Mouse (Mus musculus): ENCODE data around the gene Spata9.
"Not testable (repeated sequence)": the region's sequence is repeated elsewhere in the genome, so short reads cannot be mapped to it uniquely, and the experiment has no call there.

Gene Spata9

DNA sequence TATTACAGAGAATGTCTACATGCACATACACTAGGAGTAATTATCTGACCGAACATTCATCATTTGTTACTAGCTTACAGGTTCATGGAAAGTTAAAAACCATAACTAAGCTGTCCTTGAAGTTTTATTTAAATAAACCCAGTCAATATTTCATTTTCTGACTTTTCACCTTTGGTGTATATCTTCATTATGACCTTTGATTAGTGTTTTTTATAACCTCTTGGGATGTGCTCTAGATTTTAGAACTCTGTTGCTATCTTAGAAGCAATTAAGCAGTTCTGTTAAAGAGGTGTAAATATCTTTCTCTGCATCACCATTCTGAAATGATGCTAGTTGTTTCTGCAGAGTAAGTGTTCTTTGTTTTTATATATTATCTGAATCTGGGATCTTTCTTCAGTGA lies at the start of gene Spata9:
Spata9 (plus strand) TSS at position 301 of the 400 bp plus-strand sequence.
- DNase-seq, result no peak

DNA sequence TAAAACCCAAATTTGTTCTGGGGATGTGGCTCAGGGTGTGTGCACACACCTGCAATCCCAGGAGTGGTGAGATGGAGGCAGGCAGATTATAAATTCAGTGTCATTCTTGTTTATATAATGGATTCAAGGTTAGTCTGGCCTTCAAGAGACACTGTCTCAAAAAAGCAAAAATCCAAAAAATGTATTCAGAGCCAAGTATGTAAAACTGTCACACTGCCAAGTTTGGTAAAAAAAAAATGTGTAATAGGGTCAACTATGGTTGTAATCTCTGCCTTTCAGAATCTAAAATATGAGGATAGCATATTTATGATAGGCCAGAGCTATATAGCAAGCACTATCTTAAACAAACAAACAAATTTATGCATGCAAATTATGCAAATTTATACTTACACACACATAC lies 39.0 kb upstream of the Spata9 start:
- no peak for DNase-seq

DNA sequence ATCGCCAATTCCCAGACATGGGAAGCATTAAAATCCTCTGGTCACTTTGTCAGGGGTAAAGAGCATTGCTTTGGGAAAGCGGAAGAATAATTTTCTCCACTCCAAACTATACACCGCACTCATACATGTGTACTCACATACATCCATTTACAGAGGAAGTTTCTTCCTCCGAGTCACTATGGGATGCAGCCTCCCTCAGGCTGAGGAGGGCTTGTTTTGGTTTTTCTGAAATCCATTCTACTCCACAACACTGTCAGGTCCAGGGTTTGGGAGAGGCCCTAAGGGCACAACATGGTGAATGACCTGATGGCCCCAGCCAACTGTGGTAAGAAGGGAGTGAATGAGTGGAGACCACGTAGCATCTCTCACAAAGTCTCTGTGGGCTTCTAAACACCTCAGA lies 37.9 kb upstream of the Spata9 start:
- not testable (repeated sequence) for DNase-seq

DNA sequence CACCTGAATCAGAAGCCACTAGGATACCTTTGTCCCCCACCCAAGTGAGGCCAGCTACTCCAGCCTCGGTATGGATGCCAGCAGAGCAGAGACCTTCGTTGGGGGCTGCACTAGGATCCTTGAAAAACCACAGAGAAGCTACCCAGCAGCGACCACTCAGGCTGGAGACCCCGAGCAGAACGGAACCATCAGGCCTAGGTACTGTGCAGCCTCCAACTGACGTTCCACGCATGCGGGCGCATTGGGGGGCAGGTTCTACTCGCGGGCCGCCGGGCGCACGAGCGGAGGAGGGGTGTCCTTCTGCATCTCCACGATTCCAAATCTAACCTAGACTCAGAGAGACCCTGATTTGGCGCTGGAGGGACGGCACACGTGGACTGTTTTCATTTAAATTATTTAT lies 36.9 kb upstream of the Spata9 start:
- no peak for DNase-seq

DNA sequence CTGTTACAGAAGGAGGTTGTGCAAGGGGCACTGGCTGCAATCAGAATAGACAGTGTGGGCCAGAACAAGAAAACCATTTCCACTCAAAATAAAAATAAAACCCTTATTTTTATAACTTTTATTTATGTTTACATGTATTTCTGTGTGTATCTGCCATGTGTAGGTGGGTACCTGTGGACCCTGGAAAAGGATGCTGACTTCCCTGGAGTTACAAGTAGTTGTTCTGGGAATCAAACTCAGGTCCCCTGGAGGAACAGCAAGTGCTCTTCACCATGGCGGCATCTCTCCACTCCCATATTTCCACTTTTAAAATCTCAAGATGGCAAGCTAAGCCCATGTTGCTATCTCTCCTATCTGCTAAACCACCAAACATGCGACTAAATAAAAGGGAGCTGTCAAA lies 36.3 kb upstream of the Spata9 start:
- DNase-seq, result no peak

DNA sequence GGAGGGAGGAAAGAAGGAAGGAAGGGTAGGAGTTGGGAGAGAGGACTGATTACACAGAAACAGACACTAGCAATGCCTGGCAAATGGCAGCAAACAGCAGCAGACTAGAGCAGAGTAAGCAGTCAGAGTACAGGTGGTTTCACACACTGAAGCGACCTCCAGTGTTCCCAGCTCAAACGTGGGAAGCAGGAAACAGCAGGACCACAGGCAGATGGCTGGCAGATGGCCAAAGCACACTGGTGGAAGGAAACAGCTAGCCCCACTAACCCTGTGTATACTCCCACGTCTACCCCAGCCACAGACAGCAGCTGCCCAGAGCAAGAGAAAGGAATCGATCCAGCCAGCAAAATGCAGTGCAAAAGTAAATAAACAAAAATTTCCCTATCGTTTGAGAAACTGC lies 35.9 kb upstream of the Spata9 start:
- no peak for DNase-seq

DNA sequence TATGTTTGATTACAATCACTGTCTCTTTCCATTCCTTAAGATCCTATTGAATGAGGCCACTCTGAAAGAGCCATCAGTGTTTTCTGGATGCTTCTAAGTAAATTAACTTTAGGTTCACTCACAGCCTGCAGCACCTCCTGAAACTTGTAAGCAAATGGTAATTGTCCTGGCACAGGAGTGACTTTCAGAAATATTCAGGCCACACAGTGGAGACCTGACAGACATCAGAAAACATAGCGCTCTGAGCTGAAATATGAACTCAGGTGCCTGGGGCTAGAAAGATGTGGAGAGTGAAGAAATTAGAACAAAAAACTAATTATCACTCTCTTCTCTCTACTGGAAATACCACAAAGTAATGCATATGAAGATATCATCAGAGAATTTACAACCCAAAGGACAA lies 33.7 kb upstream of the Spata9 start:
- DNase-seq, result no peak

DNA sequence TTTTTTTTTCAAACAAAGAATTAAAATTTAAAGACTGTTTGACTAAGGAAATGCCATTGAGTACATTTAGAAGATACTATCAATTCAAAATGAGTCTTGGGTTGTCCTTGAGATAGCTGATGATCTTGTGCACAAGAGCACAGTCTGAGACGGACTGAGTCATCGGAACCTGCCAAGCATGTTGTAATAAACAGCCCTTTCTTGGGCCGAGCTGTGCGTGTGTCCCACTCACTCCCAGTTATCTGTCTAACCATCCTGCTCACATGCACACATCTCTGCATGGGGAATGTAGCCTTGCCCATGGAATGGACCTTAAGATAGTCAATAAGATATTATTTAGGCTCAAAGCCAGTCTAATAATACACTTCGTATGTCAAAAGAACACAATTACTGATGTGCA lies 28.1 kb upstream of the Spata9 start:
- no peak for DNase-seq

DNA sequence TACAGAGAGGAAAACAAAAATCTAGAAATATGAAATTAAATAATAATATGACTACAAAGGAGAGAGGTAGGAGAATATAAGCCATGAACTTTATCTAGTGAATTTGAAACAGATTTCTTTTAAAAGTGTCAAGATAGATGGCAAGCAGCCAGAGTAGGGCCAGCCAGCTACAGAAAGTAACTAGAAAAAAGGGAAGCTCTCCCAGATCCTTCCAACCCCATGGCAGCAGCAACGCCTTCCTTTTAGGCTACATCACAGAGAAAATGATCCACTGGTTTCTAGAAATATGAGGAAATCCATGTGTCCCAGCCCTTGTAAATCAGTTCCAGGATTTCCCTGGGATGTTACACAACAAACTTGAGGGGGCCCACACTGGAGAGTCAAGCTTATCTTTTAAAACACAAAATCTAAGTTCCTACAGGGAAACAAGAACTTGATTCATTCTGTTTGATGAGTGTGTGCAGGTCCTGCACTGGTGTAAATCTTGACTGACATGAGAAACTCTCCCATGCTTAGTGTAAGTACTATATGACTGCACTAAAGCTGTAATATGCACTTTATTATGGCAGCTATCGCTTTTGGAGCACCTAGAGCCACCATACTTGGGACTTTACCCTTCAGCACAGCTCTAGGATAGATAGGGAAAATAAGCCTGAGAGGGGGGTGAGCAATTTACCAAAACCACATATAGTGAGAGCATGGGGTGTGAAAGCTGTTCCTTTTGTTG lies 26.0 kb upstream of the Spata9 start:
- no peak for DNase-seq

DNA sequence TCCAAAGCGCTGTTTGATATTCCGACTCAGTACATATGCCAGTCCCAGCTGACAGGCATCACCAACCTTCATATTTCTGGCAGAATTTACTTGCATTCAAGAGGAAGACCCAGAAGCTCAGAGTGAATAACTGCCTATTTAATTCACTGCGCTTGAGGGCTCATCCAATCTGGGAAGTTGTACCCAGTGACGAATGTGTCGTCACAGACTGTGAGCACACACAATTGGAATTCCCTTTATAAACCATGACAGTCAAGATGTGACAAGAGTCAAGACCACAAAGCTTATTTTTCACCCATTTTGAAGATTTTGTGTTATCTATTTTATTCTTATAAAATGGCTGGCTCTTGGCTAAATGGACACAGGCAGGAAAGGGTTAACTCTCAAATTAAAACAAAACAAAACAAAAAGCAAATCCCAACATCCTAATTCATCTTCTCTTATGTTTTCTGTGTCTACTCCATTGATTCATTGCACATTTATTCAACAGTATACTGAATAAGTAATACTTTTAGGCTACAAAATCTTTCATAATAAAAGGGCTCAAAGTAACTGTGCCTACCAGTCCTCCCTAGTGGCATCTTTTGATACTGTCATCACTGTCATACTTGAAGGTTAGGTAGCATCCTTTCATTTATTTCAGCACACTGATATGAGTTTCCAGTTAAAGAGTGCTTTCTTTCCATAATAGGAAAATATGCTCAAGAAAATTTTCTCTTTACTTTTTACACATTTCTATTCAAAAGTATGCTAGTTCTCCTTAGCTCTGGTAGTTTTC lies 25.2 kb upstream of the Spata9 start:
- DNase-seq, result no peak

DNA sequence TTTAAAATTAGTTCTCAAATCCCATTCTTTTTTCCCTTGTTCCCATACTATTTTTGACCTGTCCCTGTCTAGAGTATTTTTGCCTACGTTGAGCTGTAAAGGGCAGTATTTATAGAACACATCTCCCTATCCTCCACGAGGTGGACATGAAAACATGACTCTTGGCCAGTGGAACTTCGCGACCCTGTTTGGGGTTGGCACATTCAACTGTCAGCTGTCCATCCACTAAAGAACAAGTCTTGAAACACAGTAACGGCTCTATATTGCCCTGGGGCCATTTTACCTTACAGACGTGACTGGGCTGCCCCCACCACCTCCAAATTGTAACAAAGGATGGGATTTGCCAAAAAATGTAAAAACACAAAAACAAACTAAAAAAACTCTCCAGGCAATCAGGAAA lies 24.2 kb upstream of the Spata9 start:
- DNase-seq, result no peak

DNA sequence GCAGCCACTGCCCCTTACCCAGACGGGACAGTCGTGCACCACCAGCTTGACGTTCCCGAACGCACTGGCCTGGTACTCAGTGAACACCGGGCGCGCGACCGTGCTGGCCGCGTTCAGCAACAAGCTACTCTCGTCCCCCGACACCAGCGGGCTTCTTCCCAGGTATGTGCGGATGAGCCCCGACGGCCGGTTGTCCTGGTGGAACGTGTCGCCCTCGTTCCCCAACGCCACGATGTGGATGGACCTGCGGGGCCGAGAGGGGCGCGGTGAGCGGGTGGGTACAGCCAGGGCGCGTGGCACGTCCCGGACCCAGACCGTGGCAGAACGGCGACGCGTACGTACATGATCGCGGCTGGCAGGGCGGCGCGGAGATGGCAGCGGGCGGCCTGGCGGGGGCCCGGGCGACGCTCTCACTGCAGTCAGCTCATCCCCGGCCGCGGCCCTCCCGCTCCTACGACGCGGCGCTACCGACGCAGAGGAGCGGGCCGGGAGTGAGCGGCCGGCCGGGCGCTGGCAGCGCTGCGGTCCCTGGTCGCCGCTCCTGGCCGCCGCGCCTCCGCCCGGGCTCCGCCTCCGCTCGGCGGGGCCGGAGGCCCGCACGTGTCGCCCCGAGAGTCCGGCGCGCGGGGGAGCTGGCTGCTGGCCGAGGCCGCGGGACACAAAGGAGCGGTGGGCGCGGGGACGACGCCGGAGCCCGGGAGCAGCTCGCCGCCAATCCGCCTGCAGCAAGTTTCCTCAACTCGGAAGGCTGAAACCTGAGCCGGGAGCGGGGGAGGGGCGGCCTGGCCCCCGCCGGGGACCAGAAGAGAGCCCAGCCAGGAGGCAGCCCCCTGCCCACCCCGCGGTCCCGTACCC lies 23.5 kb upstream of the Spata9 start, which contains the start of gene Rhobtb3:
Rhobtb3 (minus strand) TSS at position 737 of the 855 bp plus-strand sequence.
- peak; percentile 66 for DNase-seq

DNA sequence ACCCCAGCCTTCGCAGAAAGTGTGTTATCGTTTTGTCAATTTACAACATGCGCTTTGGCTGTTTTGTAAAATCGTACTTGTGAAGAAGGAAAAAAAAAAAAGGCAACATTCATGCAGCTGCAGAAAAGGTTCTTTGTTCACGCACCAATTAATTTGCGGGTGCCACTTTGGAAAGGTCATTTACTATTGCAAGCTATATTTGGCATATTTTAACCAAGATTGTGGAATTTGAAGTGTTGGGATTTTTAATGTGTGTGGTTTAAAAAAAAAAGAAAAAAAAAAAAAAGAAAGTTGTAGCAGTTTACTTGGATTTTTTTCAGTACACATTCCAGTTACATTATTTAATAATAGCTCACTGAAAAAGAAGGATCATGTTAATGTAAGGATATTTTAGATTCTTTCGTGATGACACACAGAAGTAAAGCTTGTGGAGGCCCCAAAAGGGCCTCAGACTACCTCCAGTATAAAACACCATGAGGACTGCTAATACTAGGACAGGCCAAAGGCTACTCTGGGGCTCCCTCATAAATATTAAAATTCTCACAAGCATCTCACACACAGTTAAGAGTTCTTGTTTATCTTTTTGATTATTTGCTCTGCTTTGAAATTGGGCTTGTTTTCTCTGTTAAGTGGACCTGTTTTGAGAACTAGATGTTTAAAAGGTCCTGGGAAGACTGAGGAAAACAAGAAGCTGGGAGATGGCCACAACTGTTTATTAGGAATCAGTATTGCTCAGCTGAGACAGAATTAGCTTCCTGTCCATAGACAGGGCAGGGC lies 22.7 kb upstream of the Spata9 start:
- DNase-seq, result no peak

DNA sequence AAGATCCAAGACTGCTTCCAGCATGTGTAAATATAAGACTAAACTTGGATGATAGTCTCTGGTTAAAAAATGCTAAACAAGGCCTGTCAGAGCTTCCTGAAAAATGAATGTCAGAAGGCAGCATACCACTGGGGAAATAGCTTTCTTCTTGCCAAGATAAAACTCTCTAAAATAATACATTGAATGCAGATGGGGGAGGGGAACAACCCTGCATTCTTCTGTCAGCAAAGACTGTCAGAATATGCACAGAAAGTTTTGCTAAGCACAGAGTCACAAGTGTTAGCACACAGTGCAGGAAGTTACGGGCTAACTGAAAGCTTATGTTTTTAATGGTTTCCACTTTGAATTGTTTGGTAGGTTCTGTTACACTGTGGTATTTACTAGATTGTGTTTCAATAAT lies 16.7 kb upstream of the Spata9 start:
- no peak for DNase-seq

DNA sequence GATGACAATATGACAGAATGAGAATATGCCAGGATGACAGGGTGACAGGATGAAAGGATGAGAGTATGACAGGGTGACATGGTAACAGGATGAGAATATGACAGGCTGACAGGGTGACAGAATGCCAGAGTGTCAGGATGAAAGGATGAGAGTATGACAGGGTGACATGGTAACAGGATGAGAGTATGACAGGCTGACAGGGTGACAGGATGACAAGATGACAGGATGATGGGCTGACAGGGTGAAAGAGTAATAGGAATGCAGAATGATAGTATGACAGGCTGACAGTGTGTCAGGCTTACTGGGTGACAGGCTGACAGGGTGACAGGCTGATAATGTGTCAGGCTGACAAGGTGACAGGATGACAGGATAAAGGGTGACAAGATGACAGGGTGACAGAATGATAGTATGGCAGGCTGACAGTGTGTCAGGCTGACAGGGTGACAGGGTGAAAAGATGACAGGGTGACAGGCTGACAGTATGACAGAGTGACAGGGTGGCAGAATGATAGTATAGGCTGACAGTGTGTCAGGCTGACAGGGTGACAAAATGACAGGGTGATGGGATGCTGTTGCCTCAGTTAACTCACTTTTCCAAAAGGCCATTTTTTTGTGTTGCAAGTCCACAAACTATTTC lies 11.5 kb upstream of the Spata9 start:
- DNase-seq, result no peak

DNA sequence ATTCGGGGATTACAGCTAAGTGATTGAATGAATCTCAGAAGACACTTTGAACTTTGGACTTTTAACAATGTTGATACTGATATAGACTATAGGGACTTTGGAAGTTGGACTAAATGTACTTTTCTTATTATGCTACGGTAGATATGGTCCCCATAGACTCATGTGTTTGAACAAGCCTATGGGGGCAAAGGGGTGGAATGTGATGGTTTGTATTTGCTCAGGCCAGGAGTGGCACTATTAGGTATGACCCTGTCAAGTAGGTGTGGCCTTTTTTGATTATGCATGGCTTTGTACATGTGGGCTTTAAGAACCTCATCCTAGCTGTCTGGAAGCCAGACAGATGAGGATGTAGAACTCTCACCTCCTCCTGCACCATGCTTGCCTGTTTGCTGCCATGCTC lies 7.5 kb downstream of the Spata9 start:
- no peak for DNase-seq

DNA sequence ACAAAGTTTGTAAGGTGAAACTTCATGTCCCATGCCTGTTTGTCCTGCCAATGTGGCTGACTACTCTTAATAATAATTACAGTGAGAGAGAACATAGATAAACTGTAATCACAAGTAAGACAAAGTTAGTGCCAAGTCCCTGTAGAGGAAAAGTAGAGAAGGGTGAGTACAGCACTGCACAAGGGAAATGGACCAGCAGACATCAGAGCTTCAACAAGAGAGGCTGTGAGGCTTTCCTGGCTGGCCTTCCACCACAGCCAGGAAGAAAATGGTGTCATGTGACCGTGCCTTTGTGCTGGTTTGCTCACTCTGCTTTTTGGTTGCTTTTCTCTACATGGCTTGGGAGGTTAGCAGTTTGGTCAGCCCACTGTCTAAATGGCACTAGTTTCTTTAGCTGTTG lies 8.7 kb downstream of the Spata9 start:
- DNase-seq, result no peak

DNA sequence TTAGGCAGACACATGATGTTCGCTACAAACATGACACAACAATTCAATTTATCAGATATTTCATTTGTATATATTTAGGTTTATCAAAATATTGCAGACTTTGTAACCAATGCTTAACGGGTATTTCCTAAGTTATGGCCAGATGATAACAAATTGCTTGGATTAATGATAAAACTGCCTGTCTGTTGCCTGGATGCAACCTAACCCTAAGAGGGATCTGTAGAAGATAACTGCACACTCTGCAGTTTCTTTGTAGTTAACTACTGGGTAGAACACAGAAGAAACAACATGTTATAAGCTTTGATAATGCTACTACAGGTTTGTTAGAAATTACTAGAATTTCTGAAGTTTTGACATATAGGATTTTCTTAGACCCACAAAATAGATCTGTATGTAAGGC lies 9.3 kb downstream of the Spata9 start:
- no peak for DNase-seq

DNA sequence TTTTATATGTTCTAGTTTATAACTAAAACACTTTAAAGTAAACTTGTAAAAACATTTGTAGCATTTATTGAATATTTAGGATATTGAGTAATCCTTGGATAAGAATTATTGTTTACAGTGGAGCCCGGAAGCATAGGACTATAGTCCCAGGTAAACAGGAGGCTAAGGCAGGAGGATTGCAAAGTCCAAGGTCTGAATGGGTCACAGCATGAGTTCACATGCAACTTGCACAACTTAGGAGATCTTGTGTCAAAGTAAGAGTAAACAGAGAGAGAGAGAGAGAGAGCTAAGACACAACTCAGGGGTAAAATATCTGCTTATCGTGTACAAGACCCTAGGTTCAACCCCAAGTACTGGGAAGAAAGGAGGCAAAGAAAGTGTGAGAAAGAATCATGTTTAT lies 9.7 kb downstream of the Spata9 start:
- no peak for DNase-seq

DNA sequence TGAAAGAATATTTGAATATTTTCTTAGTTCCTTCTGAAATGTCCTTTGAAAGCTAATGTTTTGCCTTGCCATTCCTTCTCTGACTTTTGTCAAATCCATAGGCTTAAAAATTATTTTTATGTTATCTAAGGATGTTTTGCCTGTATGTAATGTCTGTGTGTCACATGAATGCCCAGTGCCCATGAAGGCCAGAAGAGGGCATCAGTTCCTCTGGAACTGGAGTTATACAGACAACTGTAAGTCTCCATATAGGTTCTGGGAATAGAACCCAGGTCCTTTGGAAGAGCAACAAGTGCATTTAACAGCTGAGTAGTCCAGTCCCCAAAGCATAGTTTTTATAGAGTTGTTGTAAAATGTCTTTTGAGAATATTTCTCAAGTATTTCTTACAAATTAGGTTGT lies 15.0 kb downstream of the Spata9 start:
- DNase-seq, result no peak

DNA sequence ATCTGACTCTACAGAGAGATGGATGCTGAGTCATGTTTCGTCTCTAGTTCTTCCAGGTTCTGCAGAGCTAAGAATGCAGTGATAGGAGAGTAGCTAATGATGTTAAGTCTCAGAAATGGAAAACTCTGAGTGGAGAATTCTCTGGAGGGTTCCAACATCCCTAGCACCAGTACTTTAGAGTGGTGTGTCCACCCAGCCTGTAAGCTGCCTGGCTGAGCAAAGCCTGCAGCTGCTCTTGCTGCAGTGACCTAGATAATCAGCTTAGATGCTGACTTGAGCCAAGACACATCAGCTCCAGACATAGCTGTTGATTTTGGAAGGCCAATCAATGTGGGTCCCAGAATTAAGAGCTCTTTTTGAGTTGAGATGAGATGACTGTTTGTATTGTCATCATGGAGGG lies 21.1 kb downstream of the Spata9 start:
- no peak for DNase-seq
